Mouse (Mus musculus): ENCODE results near the gene Gm43191. TPM values are rescaled to one million over a fixed set of nuclear protein-coding genes. Genes with fewer than 3 reads are reported as not detected.

Gene Gm43191
- total RNA-seq (2021): 1 to 10 TPM; 1.2 to 2.4 TPM

GRCm38 (mm10) chr3:116681160-116681559 is at the start of gene Gm43191:
Gene Gm43191 (minus strand): TSS chr3:116681260.
- DNase-seq (ENCODE audit: extremely low spot score in 1 of 2, low spot score in 2 of 2): no peak
- intact Hi-C loops (cut with DNase I): loop anchor here (2.0 kb wide), 1 partner anchor 52 kb away; no protein-coding TSS in a partner anchor

DNA sequence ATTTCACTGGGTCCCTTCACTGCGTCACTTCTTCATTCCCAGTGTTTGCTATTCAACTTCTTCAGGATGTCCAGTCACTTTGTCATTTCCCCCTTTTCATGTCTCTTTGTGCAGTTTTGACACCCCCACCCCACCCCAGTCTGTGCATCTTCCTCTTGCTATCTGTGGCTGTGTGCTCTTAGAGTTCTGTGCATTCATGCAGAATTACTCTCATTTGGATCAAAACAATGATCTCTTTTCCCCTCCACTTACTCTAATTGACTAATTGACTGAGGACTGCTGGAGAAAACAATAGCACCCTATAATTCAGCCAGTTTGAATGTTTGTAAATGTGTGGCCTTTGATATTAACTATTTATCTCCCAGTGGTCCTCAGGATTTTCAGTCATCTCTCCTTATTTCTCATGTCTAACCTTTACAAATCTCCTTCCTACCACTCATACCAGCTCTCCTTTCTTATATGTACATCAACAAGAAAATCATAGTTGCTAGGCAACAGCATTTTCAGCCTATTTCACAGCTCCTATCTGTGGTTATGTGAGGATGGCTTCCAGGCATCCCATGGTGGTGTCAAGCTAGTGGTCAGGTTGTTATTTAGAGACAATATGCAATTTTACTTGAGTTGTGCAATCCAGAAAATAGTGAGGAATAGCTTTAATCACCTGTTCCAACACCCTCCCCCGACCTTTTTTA is 48.6 kb upstream of the Gm43191 start:
- no peak for DNase-seq (ENCODE audit: extremely low spot score in 1 of 2, low spot score in 2 of 2)
- intact Hi-C loops (cut with DNase I): no loop called here

DNA sequence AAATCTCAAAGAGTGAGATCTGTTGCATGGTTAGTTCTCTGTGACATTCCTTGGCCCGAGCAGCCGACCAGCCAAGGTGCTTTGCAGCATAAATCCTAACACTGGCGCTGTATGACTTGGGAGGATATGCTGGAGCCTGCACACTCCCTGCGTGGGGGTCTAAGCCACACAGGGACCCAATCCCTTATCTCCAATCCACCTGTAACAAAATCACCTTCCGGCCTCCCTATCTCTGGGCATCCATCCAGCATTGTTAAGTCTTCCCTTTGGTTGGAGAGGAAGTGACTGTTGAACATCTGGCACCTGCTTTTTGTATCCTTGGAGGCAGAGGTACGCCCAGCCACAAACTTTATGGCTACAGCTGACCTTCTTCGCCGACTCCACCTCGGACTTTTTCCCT is 45.7 kb upstream of the Gm43191 start:
- intact Hi-C loops (cut with DNase I): no loop called here
- DNase-seq (ENCODE audit: extremely low spot score in 1 of 2, low spot score in 2 of 2): no peak

DNA sequence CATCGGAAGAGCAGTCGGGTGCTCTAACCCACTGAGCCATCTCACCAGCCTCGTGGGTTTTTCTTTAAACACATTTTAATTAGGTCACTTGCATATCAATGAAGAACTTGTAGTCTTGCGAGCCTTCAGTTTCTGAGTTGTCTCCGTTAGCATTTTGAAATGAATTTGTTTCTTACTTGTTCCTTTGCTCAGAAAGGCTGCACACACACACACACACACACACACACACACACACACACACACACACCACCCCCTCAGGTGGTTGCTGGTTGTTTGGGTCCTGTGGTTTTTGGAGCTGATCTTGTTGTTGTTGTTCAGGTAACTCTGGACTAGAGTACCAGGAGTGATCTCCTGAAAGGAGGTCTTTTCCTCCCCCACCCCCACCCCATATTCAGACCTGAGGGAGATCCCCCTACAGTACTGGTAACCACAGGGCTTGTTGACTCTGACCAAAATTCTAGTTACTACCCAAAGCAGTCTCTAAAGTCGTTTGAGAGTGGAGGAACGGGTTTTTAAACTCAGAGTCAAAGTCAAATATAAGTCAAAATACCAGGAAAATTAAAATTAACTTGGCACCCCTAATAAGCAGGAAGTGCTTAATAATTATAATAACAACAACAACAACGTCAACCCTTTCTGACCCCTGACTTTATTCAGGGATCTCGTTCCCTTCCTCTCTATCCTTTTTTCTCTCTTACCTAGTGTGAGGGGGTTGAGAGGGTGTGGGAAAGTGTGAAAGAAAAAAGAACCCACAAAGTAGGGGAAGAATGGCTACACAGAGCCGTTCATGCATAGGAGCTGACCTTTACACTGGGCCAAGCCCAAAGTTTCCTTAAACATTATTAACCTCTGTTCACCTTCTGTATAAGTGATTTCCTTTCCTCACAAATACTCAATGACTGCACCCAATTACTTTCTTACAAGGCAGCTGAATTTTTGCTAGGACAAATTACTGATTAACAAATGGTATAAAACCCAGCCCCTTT is 42.7 kb upstream of the Gm43191 start:
- intact Hi-C loops (cut with DNase I): no loop called here

DNA sequence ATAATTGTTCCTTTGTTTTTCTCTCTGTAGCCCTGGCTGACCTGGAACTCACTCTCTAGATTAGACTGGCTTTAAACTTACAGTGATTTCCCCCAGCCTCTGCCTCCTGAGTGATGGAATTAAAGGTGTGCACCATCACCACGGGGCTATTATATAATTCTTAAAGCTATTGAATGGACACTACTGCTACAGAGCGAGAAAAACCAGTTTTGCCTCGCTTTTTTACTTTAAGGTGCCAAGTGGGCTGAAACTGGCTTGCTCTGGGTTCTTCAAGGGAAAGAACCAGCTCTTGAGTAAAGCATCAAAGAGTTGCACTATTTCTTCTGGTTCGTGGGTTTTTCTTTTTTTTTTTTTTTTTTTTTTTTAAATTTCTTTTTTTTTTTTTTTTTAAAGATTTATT is 41.9 kb upstream of the Gm43191 start:
- intact Hi-C loops (cut with DNase I): no loop called here
- no peak for DNase-seq (ENCODE audit: extremely low spot score in 1 of 2, low spot score in 2 of 2)

More for the DNA sequence above, 42.7 kb upstream of the Gm43191 start:
- no peak for DNase-seq (ENCODE audit: extremely low spot score in 1 of 2, low spot score in 2 of 2)

GRCm38 (mm10) chr3:116718951-116719350 is 37.9 kb upstream of the Gm43191 start:
- no peak for DNase-seq (ENCODE audit: extremely low spot score in 1 of 2, low spot score in 2 of 2)
- intact Hi-C loops (cut with DNase I): no loop called here

GRCm38 (mm10) chr3:116713031-116713430 is 32.0 kb upstream of the Gm43191 start:
- no peak for DNase-seq (ENCODE audit: extremely low spot score in 1 of 2, low spot score in 2 of 2)
- intact Hi-C loops (cut with DNase I): no loop called here

GRCm38 (mm10) chr3:116712436-116712881 is 31.4 kb upstream of the Gm43191 start, which contains the start of gene Slc35a3:
Gene Slc35a3 (minus strand): TSS chr3:116712831.
- peak in 1 of 2 experiments; percentile 6 for DNase-seq (ENCODE audit: extremely low spot score in 1 of 2, low spot score in 2 of 2)
- intact Hi-C loops (cut with DNase I): no loop called here

DNA sequence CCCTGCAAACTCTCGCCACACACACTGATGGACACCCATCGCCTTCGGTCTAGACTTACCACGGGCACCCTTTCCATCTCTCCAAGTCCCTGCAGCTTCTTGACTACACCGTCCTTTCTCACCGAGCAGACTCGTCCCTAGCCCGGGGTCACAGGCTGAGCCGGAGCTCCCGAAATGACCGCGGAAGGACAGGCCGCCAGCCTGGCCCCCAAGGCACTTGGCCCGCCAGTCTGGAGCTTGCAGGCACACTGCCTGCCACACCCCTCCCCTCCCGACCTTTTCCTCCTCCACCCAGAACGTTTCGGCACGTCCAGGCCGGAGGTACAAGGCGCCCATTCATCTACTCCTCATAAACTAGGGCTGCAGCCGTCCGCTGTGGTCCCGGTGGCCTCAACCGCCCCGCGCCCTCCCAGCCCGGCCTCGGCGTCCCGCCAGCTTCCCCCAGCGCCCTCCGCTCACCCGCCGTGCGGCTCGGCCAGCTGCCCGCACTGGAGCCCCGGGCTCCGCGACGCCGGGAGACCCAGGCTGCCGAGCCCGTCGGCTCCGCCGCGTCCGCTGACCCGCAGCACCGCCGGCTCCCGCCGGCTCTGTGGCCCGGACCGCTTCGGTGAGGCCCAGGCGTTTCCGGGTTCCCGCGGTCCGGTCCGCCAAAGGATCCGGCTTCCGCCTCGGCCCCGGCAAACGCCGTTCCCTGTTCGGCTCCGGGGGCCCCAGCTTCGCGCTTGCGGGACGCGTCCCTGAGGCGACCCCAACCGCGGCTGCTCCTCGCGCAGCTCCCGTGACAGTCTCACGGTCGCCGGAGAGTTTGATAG is 30.8 kb upstream of the Gm43191 start:
- intact Hi-C loops (cut with DNase I): no loop called here
- peak; percentile 69 to 91 for DNase-seq (ENCODE audit: extremely low spot score in 1 of 2, low spot score in 2 of 2)

GRCm38 (mm10) chr3:116710941-116711340 is 29.9 kb upstream of the Gm43191 start:
- intact Hi-C loops (cut with DNase I): no loop called here

GRCm38 (mm10) chr3:116705637-116706204 is 24.7 kb upstream of the Gm43191 start:
- intact Hi-C loops (cut with DNase I): no loop called here
- DNase-seq (ENCODE audit: extremely low spot score in 1 of 2, low spot score in 2 of 2): no peak

More at GRCm38 (mm10) chr3:116710941-116711340, 29.9 kb upstream of the Gm43191 start:
- no peak for DNase-seq (ENCODE audit: extremely low spot score in 1 of 2, low spot score in 2 of 2)

DNA sequence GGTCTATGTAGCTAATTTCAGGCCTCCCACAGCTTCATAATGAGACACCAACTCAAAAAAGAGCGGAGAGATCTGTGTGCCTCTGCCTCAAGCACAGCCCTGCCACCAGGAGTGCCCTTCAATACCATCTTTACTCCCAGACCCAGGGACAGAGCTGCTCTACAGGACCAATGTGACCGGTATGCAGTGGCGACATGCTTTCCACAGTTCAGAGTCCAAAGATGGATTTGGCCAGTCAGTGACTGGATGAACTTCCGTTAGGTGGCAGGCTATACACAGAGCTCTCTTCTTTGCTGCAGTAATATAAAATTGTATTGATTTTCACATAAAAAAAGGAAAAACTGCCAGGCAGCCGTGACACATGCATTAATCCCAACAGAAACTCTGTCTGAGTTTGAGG is 22.8 kb upstream of the Gm43191 start:
- intact Hi-C loops (cut with DNase I): no loop called here
- DNase-seq (ENCODE audit: extremely low spot score in 1 of 2, low spot score in 2 of 2): no peak

DNA sequence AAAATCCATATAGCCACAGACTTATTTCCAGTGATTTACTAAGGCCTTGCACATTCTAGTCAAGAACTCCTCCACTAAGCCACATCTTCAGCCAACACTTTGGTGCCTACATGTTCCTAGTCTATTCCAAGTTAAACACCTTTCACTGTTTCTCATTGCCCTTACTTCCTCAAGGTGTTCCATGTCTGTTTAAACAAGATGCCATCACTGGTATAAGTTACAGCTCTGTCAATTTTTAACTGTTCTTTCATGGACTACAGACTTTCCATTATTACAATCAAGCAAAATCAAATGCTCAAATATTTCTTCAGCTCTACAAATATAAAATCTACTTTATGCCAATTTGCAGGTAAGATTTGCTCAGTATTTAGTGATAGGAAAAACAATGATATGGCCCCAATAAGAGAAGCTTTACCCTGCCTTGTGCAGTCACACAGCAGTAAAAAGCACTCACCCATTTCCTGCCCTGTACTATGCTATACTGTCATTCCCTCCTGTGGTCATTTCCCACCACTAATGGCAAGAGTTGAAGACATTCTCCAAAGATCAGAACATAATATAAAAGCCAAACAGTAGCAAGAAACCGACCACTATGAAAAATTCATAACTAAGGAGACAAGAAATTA is 21.7 kb upstream of the Gm43191 start:
- intact Hi-C loops (cut with DNase I): no loop called here
- DNase-seq (ENCODE audit: extremely low spot score in 1 of 2, low spot score in 2 of 2): no peak

- intact Hi-C loops (cut with DNase I): no loop called here
- DNase-seq (ENCODE audit: extremely low spot score in 1 of 2, low spot score in 2 of 2): no peak
Measured at GRCm38 (mm10) chr3:116701601-116702000, 20.5 kb upstream of the Gm43191 start.

DNA sequence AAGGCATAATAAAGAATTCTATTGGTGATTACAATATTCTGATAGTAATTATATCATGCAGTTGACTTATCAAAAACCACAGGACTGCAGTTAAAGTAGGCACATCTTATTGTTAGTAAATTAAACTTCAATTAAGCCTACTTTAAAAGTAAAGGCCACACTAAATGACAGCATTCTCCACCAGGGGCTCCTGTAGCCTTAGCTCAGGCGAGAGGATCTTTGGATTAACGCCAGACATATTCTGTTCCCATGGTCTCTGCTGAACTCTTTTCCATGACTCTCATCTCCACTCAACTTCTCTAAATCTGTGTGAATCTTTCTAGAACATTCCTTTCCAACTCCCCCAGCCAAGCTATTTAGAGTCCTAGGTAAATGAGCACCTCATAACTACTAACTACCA is 17.7 kb upstream of the Gm43191 start:
- intact Hi-C loops (cut with DNase I): no loop called here
- no peak for DNase-seq (ENCODE audit: extremely low spot score in 1 of 2, low spot score in 2 of 2)

- DNase-seq (ENCODE audit: extremely low spot score in 1 of 2, low spot score in 2 of 2): no peak
- intact Hi-C loops (cut with DNase I): no loop called here
Measured at GRCm38 (mm10) chr3:116695666-116695985, 14.6 kb upstream of the Gm43191 start.

GRCm38 (mm10) chr3:116694955-116695665 is 14.1 kb upstream of the Gm43191 start:
- DNase-seq (ENCODE audit: extremely low spot score in 1 of 2, low spot score in 2 of 2): no peak
- intact Hi-C loops (cut with DNase I): no loop called here

- intact Hi-C loops (cut with DNase I): no loop called here
Measured at GRCm38 (mm10) chr3:116694312-116694711, 13.3 kb upstream of the Gm43191 start.

More at GRCm38 (mm10) chr3:116694312-116694711, 13.3 kb upstream of the Gm43191 start:
- no peak for DNase-seq (ENCODE audit: extremely low spot score in 1 of 2, low spot score in 2 of 2)
